ENCODE assay signal across 16 mouse cellular contexts in genomic region chr1:142982994-142983393, GRCm38 (mm10).
"Had no signal": no experiment of that assay in that cellular context is flagged by ENCODE, and none has a peak within 500 bp of the region (broad histone marks: within the 10 kb centered on the region; RNA-seq: fewer than 3 reads in every experiment).

No protein-coding gene starts in this region.

- DNase-seq: forebrain, postnatal 0 days; gastrocnemius, postnatal 25 days; heart, adult 18-20 months; heart, postnatal 10 days; heart, postnatal 4 days; kidney, adult 18-20 months; kidney, adult 8-10 months; kidney, postnatal 10 days; kidney, postnatal 25 days; kidney, postnatal 4 days; liver; liver, embryonic 13.5 days had no signal

- ATAC-seq: forebrain, postnatal 0 days; hindbrain, embryonic 16.5 days; inflammation-experienced regulatory T-cells, adult 6 months; intestine, embryonic 15.5 days; intestine, postnatal 0 days had no signal
